19 mouse cellular contexts compared by ENCODE assay signal in genomic region chr7:78023591-78023990, GRCm38 (mm10).
A peak's percentile ranks its signal among the peaks of the same experiment; 100 is the strongest.
DNase-seq lines count a peak whose midpoint lies in the region; ATAC-seq lines count a peak whose summit lies in the region.
"Had no signal": no experiment of that assay in that cellular context is flagged by ENCODE, and none has a peak within 500 bp of the region (broad histone marks: within the 10 kb centered on the region; RNA-seq: fewer than 3 reads in every experiment).

No protein-coding gene starts in this region.

- intact Hi-C loops in left cerebral cortex, postnatal 36 days (cut with DNase I): no loop called here

- no peak overlapping the region for H3K9ac ChIP-seq in forebrain, embryonic 11.5 days (ENCODE audit: low read length)
- H3K9ac ChIP-seq: forebrain, embryonic 12.5 days; heart, embryonic 12.5 days; hindbrain, embryonic 14.5 days; intestine, embryonic 15.5 days had no signal

- WGBS in forebrain, embryonic 11.5 days: 94% methylated on average over 1 of the region's 1 CpGs

- no peaks in the 10 kb centered on the region for H3K27me3 ChIP-seq in forebrain, embryonic 11.5 days (ENCODE audit: control insufficient read depth, insufficient read depth, low read length)
- H3K27me3 ChIP-seq: forebrain, embryonic 12.5 days; heart, embryonic 12.5 days; intestine, embryonic 15.5 days had no signal

- no peak overlapping the region for H3K4me2 ChIP-seq in forebrain, embryonic 11.5 days (ENCODE audit: low read depth, low read length, severe bottlenecking)
- H3K4me2 ChIP-seq: forebrain, embryonic 12.5 days; heart, embryonic 12.5 days; hindbrain, embryonic 14.5 days; intestine, embryonic 15.5 days had no signal

- no peak overlapping the region for H3K27ac ChIP-seq in forebrain, embryonic 11.5 days (ENCODE audit: low read depth, low read length)
- H3K27ac ChIP-seq: embryonic facial prominence, embryonic 10.5 days; forebrain, embryonic 12.5 days; hindbrain, embryonic 10.5 days; hindbrain, embryonic 14.5 days; intestine, embryonic 15.5 days had no signal

- no peak for ATAC-seq in forebrain, embryonic 11.5 days (replicated peaks; ENCODE audit: low FRiP score)
- ATAC-seq: activated CD4-positive, CD25-positive, alpha-beta regulatory T cell, adult 4 months; forebrain, embryonic 16.5 days; intestine, embryonic 15.5 days had no signal

- DNase-seq in ovary, adult 18-20 months (ENCODE audit: low spot score): peak; percentile 26
- no peak for DNase-seq in ovary, postnatal 10 days (ENCODE audit: low spot score)
- DNase-seq in adrenal gland, adult 2 months: peak; percentile 75
- peak; percentile 8 for DNase-seq in adrenal gland, postnatal 25 days
- DNase-seq in thymus, postnatal 10 days (ENCODE audit: low spot score in 2 of 2): no peak
- no peak for DNase-seq in forebrain, embryonic 11.5 days (ENCODE audit: low spot score)
- no peak for DNase-seq in left cerebral cortex, postnatal 36 days (ENCODE audit: low spot score in 2 of 2)
- DNase-seq: cerebellum, adult 18-20 months; cerebellum, postnatal 10 days; gastrocnemius, postnatal 10 days; kidney, adult 18-20 months had no signal

- H3K4me1 ChIP-seq in forebrain, embryonic 11.5 days (replicated peaks; ENCODE audit: control insufficient read depth, insufficient read depth, low read length): no peaks in the 10 kb centered on the region
- H3K4me1 ChIP-seq: forebrain, embryonic 12.5 days; heart, embryonic 12.5 days; hindbrain, embryonic 10.5 days; intestine, embryonic 15.5 days had no signal

- H3K4me3 ChIP-seq in forebrain, embryonic 11.5 days (ENCODE audit: low read depth, low read length): no peak overlapping the region
- H3K4me3 ChIP-seq: embryonic facial prominence, embryonic 10.5 days; forebrain, embryonic 12.5 days; heart, embryonic 12.5 days; hindbrain, embryonic 10.5 days; intestine, embryonic 15.5 days had no signal

- no peaks in the 10 kb centered on the region for H3K9me3 ChIP-seq in forebrain, embryonic 11.5 days (ENCODE audit: control insufficient read depth, low read length)
- H3K9me3 ChIP-seq: embryonic facial prominence, embryonic 10.5 days; forebrain, embryonic 12.5 days; heart, embryonic 12.5 days; hindbrain, embryonic 10.5 days; intestine, embryonic 15.5 days had no signal

- H3K36me3 ChIP-seq in forebrain, embryonic 11.5 days (ENCODE audit: control insufficient read depth, insufficient read depth, low read length): no peaks in the 10 kb centered on the region
- H3K36me3 ChIP-seq: embryonic facial prominence, embryonic 10.5 days; forebrain, embryonic 12.5 days; heart, embryonic 12.5 days; hindbrain, embryonic 10.5 days; intestine, embryonic 15.5 days had no signal

Comparison
In these comparisons a context has a peak if more than half of its experiments do, and no peak if none do; other contexts are left out.
1. DNase-seq: peak in ovary, adult 18-20 months (single experiment), adrenal gland, adult 2 months (single experiment) and adrenal gland, postnatal 25 days (single experiment); none in ovary, postnatal 10 days (single experiment), thymus, postnatal 10 days (0 of 2), forebrain, embryonic 11.5 days (single experiment) and left cerebral cortex, postnatal 36 days (0 of 2).